Mouse (Mus musculus): ENCODE measurements around the gene Vmn1r107. TPM values are rescaled to one million over a fixed set of nuclear protein-coding genes. Genes with fewer than 3 reads are reported as not detected.

Gene Vmn1r107
- not detected in 2 replicates for polyA plus RNA-seq (2012; rRNA removed)

DNA sequence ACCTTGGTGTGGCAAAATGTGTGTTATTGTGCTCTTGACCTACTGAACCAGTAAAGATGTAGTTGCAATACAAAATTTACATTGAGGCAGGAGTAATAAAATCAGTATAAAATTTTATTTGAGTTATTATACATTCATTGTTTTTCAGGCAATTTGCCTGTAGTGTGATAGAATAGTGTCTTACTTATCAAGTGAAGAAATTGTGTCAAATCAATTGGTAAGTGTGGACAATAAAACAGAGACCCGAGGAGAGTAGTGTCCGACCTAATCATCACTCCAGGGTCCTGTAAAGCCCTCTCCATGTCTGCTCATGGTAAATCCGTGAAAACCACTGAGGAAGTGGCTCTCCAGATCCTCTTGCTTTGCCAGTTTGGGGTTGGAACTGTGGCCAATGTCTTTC, at the start of gene Vmn1r107:
Gene Vmn1r107, plus strand, starts transcription at position 301 of the 400 bp plus-strand sequence.

DNA sequence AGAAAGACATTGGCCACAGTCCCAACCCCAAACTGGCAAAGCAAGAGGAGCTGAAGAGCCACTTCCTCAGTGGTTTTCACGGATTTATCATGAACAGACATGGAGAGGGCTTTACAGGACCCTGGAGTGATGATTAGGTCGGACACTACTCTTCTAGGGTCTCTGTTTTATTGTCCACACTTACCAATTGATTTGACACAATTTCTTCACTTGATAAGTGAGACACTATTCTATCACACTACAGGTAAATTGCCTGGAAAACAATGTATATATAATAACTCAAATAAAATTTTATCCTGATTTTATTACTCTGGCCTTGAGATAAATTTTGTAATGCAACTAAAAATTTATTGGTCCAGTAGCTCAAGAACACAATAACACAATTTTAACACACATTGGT, 34.4 kb downstream of the Vmn1r107 start, which contains the start of gene Vmn1r111:
Gene Vmn1r111, minus strand, starts transcription at position 101 of the 400 bp plus-strand sequence.

Other genes starting within 250 kb of the Vmn1r107 start
- gene Vmn1r101, start 226.3 kb upstream of the Vmn1r107 start, polyA plus RNA-seq (2012; rRNA removed) = not detected in 2 replicates
- gene Gm10670, start 194.0 kb upstream of the Vmn1r107 start, polyA plus RNA-seq (2012; rRNA removed) = not detected in 2 replicates
- gene Vmn1r103, start 158.4 kb upstream of the Vmn1r107 start, polyA plus RNA-seq (2012; rRNA removed) = not detected in 2 replicates
- not detected in 2 replicates for gene Vmn1r104, start 135.1 kb upstream of the Vmn1r107 start, polyA plus RNA-seq (2012; rRNA removed)
- gene Gm5726, start 123.2 kb upstream of the Vmn1r107 start, polyA plus RNA-seq (2012; rRNA removed) = not detected in 2 replicates
- gene Gm4141, start 92.7 kb upstream of the Vmn1r107 start, polyA plus RNA-seq (2012; rRNA removed) = not detected in 2 replicates
- gene Gm4513, start 69.9 kb upstream of the Vmn1r107 start, polyA plus RNA-seq (2012; rRNA removed) = not detected in 2 replicates
- not detected in 2 replicates for gene Vmn1r111, start 34.3 kb downstream of the Vmn1r107 start, polyA plus RNA-seq (2012; rRNA removed)
- gene Gm10668, start 61.7 kb downstream of the Vmn1r107 start, polyA plus RNA-seq (2012; rRNA removed) = 0.15 TPM in 1 of 2 replicates, not detected in the other
- gene Vmn1r112, start 102.3 kb downstream of the Vmn1r107 start, polyA plus RNA-seq (2012; rRNA removed) = not detected in 2 replicates
- gene Vmn1r113, start 118.4 kb downstream of the Vmn1r107 start, polyA plus RNA-seq (2012; rRNA removed) = not detected in 2 replicates
- gene Vmn1r114, start 143.3 kb downstream of the Vmn1r107 start, polyA plus RNA-seq (2012; rRNA removed) = not detected in 2 replicates
- not detected in 2 replicates for gene Vmn1r115, start 176.1 kb downstream of the Vmn1r107 start, polyA plus RNA-seq (2012; rRNA removed)
- not detected in 2 replicates for gene Vmn1r116, start 203.3 kb downstream of the Vmn1r107 start, polyA plus RNA-seq (2012; rRNA removed)
- gene Vmn1r117, start 215.2 kb downstream of the Vmn1r107 start, polyA plus RNA-seq (2012; rRNA removed) = not detected in 2 replicates
- gene Vmn1r118, start 243.4 kb downstream of the Vmn1r107 start, polyA plus RNA-seq (2012; rRNA removed) = not detected in 2 replicates

All from ovary, adult 2 months (tissue).